Mouse (Mus musculus) E14TG2a.4 (cell line): ENCODE results near the gene Tmem106a.
"Not testable (repeated sequence)": the region's sequence is repeated elsewhere in the genome, so short reads cannot be mapped to it uniquely, and the experiment has no call there.

ENCODE experiments used
- CTCF ChIP-seq: conservative IDR thresholded peaks from 2 replicates; pipeline ENCODE4 v1.5.1; 2014; ENCODE audit warnings: low read length
- NANOG ChIP-seq: IDR thresholded peaks from 2 replicates; pipeline ENCODE4 v1.6.1; 2014; ENCODE audit warnings: borderline replicate concordance, low read length, mixed read lengths

- TF ChIP-seq NANOG, CTCF: not testable (repeated sequence)
These were observed 3.0 kb downstream of the Tmem106a start for GRCm38 (mm10) chr11:101585031-101585430.
